Mouse (Mus musculus) heart, adult 11 months (tissue): Measurements from ENCODE around the gene Cdh10.

Source experiments
- DNase-seq: peaks from one replicate; pipeline ENCODE4 v3.0.0; 2022

The Cdh10 gene

GRCm38 (mm10) chr15:18818185-18818973, at the start of gene Cdh10:
Gene Cdh10 (plus strand): TSS chr15:18818947.
- DNase-seq: no peak

DNA sequence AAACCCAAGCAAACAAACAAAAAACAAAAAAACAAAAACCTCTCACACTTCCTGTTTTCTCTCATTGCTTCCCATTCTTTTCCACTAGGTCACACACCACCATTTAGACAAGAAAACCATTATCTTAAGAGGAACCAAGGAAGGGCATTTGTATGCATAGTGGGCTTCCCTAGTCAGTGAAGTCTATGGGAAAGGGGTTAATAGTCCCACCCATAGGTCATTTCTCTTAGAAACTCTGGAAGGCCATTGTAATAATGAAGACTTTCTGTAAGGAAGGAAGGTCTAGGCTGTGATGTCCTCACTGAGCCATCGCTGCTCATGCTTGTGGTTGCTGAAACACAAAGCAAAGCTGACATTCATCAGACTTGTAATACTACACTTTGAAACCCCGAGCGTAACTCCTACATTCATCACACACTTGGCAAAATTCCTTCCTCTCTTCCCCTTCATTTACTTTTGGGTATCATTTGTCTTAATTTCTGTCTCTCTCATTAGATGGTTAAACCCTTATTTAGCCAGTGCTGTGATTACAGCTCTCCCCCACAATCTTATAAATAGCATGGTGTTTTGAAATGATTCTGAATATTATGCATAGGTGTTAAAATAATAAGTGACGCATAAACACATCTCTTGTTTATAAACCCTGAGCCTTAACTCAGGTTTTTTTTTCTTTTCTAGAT, 9.5 kb upstream of the Cdh10 start:
- DNase-seq: no peak

GRCm38 (mm10) chr15:18817707-18818106, 1.0 kb upstream of the Cdh10 start:
- DNase-seq: no peak

DNA sequence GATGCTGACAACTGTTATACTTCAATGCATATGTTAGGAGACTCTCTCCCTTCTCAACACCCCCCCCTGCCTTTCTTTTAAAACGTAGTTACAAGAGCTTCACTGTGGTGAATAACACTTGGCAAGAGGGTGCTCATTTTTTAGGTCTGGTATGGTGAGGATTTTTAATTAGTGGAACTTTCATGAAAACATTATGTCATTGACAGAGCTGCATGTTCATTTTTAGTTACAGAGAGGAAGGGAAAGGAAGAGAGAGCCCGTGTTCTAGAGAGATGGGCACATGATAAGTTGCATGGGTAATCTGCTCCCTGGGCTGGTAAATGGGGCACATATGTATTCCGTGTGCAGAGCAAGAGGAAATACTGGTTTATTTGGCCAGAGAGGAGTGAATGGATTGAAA, 1.5 kb downstream of the Cdh10 start:
- no peak for DNase-seq

GRCm38 (mm10) chr15:18821114-18821756, 2.5 kb downstream of the Cdh10 start:
- no peak for DNase-seq

- no peak for DNase-seq
Observed at GRCm38 (mm10) chr15:18823420-18823819, 4.7 kb downstream of the Cdh10 start.

DNA sequence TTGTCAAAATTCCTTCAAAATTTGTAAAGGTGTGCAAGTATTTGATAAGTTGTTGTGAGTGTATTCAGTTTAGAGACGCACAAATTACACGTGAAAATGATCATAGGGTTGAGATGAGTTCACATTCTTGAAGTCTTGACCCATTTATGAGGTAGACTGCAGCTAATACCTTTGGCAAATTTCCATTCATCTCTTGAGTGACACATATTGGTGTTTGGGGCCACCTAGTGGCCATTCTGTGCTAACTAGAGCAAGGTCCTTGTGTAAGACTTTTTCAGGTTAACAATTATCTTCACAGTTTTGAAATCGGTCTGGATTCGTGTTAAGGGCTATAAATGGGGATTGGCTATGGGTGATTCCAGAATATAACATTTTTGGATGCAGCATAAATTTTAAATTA, 13.5 kb downstream of the Cdh10 start:
- DNase-seq: no peak

DNA sequence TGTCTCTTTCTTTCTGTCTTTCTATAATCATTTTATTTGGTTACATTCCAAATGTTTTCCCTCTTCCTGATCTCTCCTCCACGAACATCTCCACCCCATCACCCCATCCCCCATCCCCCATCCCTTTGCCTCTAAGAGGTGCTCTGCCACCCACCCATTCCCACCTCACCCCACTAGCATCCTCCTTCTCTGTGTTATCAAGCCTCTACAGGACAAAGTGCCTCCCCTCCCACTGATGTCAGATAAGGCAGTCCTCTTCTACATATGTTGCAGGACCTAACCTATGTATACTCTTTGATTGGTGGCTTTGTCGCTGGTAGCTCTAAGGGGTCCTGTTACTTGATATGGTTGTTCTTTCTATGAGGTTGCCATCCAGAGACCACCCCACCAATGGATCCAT, 23.0 kb downstream of the Cdh10 start:
- no peak for DNase-seq

- DNase-seq: no peak
Observed at GRCm38 (mm10) chr15:18844807-18845206, 26.1 kb downstream of the Cdh10 start.

GRCm38 (mm10) chr15:18850497-18850896, 31.8 kb downstream of the Cdh10 start:
- no peak for DNase-seq

DNA sequence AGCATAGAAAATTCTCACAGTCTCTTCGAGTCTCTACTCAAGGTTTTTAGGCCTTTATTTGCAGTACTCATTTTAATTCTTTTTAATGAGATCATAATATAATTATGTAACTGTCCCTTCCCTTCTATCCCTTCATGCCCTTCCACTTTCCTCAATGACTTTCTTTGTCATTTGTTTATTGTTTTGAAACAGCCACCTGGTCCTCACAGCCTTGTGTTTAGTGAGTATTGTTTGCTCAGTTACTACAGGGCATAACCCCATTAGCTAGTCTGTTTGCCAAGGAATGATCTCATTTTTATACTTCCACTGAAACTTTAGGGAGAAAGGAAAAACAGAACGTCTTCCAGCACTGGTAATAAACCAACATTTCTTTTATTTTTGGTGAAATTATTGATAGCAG, 39.4 kb downstream of the Cdh10 start:
- DNase-seq: no peak

- no peak for DNase-seq
Observed at GRCm38 (mm10) chr15:18869871-18870270, 51.1 kb downstream of the Cdh10 start.

- DNase-seq: no peak
Observed at GRCm38 (mm10) chr15:18881467-18881866, 62.7 kb downstream of the Cdh10 start.

GRCm38 (mm10) chr15:18886673-18887072, 67.9 kb downstream of the Cdh10 start:
- DNase-seq: no peak

GRCm38 (mm10) chr15:18888912-18889311, 70.2 kb downstream of the Cdh10 start:
- DNase-seq: no peak

- DNase-seq: peak; percentile 80
Observed at GRCm38 (mm10) chr15:18890358-18890757, 71.6 kb downstream of the Cdh10 start.

GRCm38 (mm10) chr15:18900776-18901175, 82.0 kb downstream of the Cdh10 start:
- DNase-seq: no peak

- no peak for DNase-seq
Observed at GRCm38 (mm10) chr15:18904131-18904530, 85.4 kb downstream of the Cdh10 start.

GRCm38 (mm10) chr15:18910612-18911011, 91.9 kb downstream of the Cdh10 start:
- no peak for DNase-seq

- no peak for DNase-seq
Observed at GRCm38 (mm10) chr15:18925392-18926117, 106.8 kb downstream of the Cdh10 start.

DNA sequence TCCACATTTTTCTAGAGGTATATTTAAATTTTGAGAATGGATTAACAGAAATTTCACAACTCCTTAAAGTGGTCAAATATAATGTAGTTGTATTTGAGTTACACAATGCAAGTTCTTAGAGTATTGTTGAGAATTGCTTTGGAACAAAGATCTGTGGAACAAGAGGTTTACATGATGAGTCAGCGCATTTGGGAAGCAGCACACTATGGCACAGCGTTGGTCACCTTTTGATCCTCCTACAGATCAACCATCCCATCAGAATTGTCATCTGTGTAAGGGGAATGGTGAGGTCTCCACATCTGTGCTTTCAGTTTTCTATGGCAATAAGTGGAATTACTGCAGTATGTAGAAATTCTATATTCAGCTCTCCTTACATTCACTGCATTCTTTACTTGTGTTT, 108.2 kb downstream of the Cdh10 start:
- DNase-seq: no peak

GRCm38 (mm10) chr15:18952266-18952665, 133.5 kb downstream of the Cdh10 start:
- DNase-seq: no peak

GRCm38 (mm10) chr15:18975041-18975440, 156.3 kb downstream of the Cdh10 start:
- DNase-seq: no peak
